8 mouse cellular contexts compared by ENCODE assay signal in genomic region chr1:156718286-156718949, GRCm38 (mm10). TPM values are rescaled to one million over a fixed set of nuclear protein-coding genes. Genes with fewer than 3 reads are reported as not detected.
A peak's percentile ranks its signal among the peaks of the same experiment; 100 is the strongest.
DNase-seq lines count a peak whose midpoint lies in the region; ATAC-seq lines count a peak whose summit lies in the region.

No protein-coding gene starts in this region.

- peak overlapping the region; percentile 69 for H3K27ac ChIP-seq in forebrain, embryonic 11.5 days (ENCODE audit: low read depth, low read length)

- ATAC-seq in forebrain, embryonic 11.5 days (replicated peaks; ENCODE audit: low FRiP score): peak; percentile 88
- ATAC-seq in megakaryocyte-erythroid progenitor cell, adult 5-6 weeks (replicated peaks; ENCODE audit: low FRiP score, low TSS enrichment, poor library complexity, severe bottlenecking): peak; percentile 28

- H3K36me3 ChIP-seq in forebrain, embryonic 11.5 days (ENCODE audit: control insufficient read depth, insufficient read depth, low read length): no peaks in the 10 kb centered on the region

- H3K9me3 ChIP-seq in forebrain, embryonic 11.5 days (ENCODE audit: control insufficient read depth, low read length): no peaks in the 10 kb centered on the region

- peak overlapping the region; percentile 90 for H3K4me3 ChIP-seq in forebrain, embryonic 11.5 days (ENCODE audit: low read depth, low read length)

- peak overlapping the region; percentile 68 for H3K4me2 ChIP-seq in forebrain, embryonic 11.5 days (ENCODE audit: low read depth, low read length, severe bottlenecking)

- H3K9ac ChIP-seq in forebrain, embryonic 11.5 days (ENCODE audit: low read length): peak overlapping the region; percentile 82

- intact Hi-C loops in left cerebral cortex, postnatal 36 days (cut with DNase I): no loop called here

- 1% methylated on average over 49 of the region's 73 CpGs for WGBS in forebrain, embryonic 11.5 days

- peak; percentile 26 to 48 for DNase-seq in left cerebral cortex, adult 18-20 months (ENCODE audit: low spot score in 2 of 2)
- no peak for DNase-seq in left cerebral cortex, adult 11 months (ENCODE audit: low spot score)
- peak; percentile 45 for DNase-seq in brain, adult 2 months (ENCODE audit: low read depth, low spot score)
- DNase-seq in forebrain, embryonic 11.5 days (ENCODE audit: low spot score): peak; percentile 90
- peak; percentile 62 for DNase-seq in heart, postnatal 4 days
- DNase-seq in left cerebral cortex, postnatal 36 days (ENCODE audit: low spot score in 2 of 2): peak; percentile 50 to 66
- peak; percentile 21 to 27 for DNase-seq in right cerebral cortex, postnatal 36 days (ENCODE audit: low spot score in 2 of 2)

- H3K27me3 ChIP-seq in forebrain, embryonic 11.5 days (ENCODE audit: control insufficient read depth, insufficient read depth, low read length): no peaks in the 10 kb centered on the region

- no peaks in the 10 kb centered on the region for H3K4me1 ChIP-seq in forebrain, embryonic 11.5 days (replicated peaks; ENCODE audit: control insufficient read depth, insufficient read depth, low read length)

RNA-seq across cellular contexts. Expression of gene Fam20b, which starts 0.5 kb away (rescaled TPM):
- total RNA-seq in left cerebral cortex, adult 18-20 months (2021): 10 to 100 TPM; 78.2 to 80.1 TPM
- polyA plus RNA-seq in forebrain, embryonic 11.5 days (2014; fragmentation: Nextera tagmentation; extraction: Ambion mirVana): 22.9 and 23.4 TPM in 2 replicates
- 10 to 100 TPM; 52.3 to 54.3 TPM for total RNA-seq in heart, postnatal 4 days (2021)
- 10 to 100 TPM; 66.8 to 77.1 TPM for total RNA-seq in left cerebral cortex, postnatal 36 days (2021)
- total RNA-seq in megakaryocyte-erythroid progenitor cell, adult 5-6 weeks (2014; fragmentation: Nextera tagmentation): 24.9 and 35.7 TPM in 2 replicates
- total RNA-seq in megakaryocyte-erythroid progenitor cell, adult 5-6 weeks (2017): 41.1 and 46.9 TPM in 2 replicates

RNA-seq across cellular contexts. Expression of gene Tor3a, which starts 44.3 kb away (rescaled TPM):
- total RNA-seq in left cerebral cortex, adult 18-20 months (2021): 1 to 10 TPM; 6.3 to 7.5 TPM
- 5.2 and 7.8 TPM in 2 replicates for polyA plus RNA-seq in forebrain, embryonic 11.5 days (2014; fragmentation: Nextera tagmentation; extraction: Ambion mirVana)
- 10 to 100 TPM; 10.1 to 12.9 TPM for total RNA-seq in heart, postnatal 4 days (2021)
- total RNA-seq in left cerebral cortex, postnatal 36 days (2021): 1 to 10 TPM; 4.5 to 5.5 TPM
- total RNA-seq in megakaryocyte-erythroid progenitor cell, adult 5-6 weeks (2014; fragmentation: Nextera tagmentation): 7.4 and 10.8 TPM in 2 replicates
- total RNA-seq in megakaryocyte-erythroid progenitor cell, adult 5-6 weeks (2017): 2.3 and 7.7 TPM in 2 replicates
